Mouse (Mus musculus): ENCODE measurements around the gene Ppfia2.

- TF ChIP-seq USF1 (IDR thresholded peaks at IDR 0.05; ENCODE audit: low read depth) (no peak), CTCF (IDR thresholded peaks at IDR 0.05; ENCODE audit: control insufficient read depth, insufficient read depth, insufficient read length) (no peak), MAX (IDR thresholded peaks at IDR 0.05) (no peak)
Measured at GRCm38 (mm10) chr10:106870233-106870632, 400.1 kb downstream of the Ppfia2 start.

Data from C2C12 (cell line).